Mouse (Mus musculus) embryonic facial prominence, embryonic 10.5 days (tissue): ENCODE measurements around the gene Txndc17. TPM values are rescaled to one million over a fixed set of nuclear protein-coding genes. Genes with fewer than 3 reads are reported as not detected.

Experiments
- DNase-seq: peaks from one replicate; pipeline ENCODE4 v3.0.0-alpha.2; 2017; ENCODE audit warnings: low spot score
- H3K27ac ChIP-seq: fragments of 300-500 bp; sonication (generic); replicated peaks from 2 replicates; pipeline ENCODE4 v1.5.1; 2016; ENCODE audit warnings: mild to moderate bottlenecking
- H3K27me3 ChIP-seq: fragments of 300-500 bp; sonication (generic); replicated peaks from 2 replicates; pipeline ENCODE4 v1.6.1; 2016; ENCODE audit warnings: low read depth, mild to moderate bottlenecking; ENCODE audit not compliant: poor library complexity, severe bottlenecking
- H3K36me3 ChIP-seq: fragments of 300-500 bp; sonication (generic); replicated peaks from 2 replicates; pipeline ENCODE4 v1.6.1; 2016; ENCODE audit warnings: mild to moderate bottlenecking, moderate library complexity
- H3K4me1 ChIP-seq: fragments of 300-500 bp; sonication (generic); 2 replicates; pipeline ENCODE4 v1.6.1; 2016
- H3K4me3 ChIP-seq: fragments of 300-500 bp; sonication (generic); 2 replicates; pipeline ENCODE4 v1.5.1; 2016; ENCODE audit warnings: mild to moderate bottlenecking, moderate library complexity
- H3K9me3 ChIP-seq: fragments of 300-500 bp; sonication (generic); 2 replicates; pipeline ENCODE4 v1.6.1; 2016; ENCODE audit warnings: mild to moderate bottlenecking
- WGBS: fragments of 180-500 bp; shearing (Covaris S2); methylation state at CpG from one replicate; pipeline ENCODE4 v1.1.7; 2016; 5-methylcytosine and 5-hydroxymethylcytosine counted together
- polyA plus RNA-seq: library from polyadenylated mRNA; unstranded; fragments of >200 nt; fragmentation: Nextera tagmentation; extraction: Ambion mirVana; gene quantifications from 2 replicates; pipeline ENCODE4 v1.2.1, GENCODE M21; 2016

The Txndc17 gene
- polyA plus RNA-seq, 1 experiment from 2014 or later = 180 TPM

GRCm38 (mm10) chr11:72196506-72196905 is 10.8 kb upstream of the Txndc17 start:
- Histone ChIP-seq H3K27me3 (no peaks in the 10 kb centered on the region), H3K4me3 (no peak overlapping the region), H3K36me3 (peaks cover 76% of the 10 kb centered on the region), H3K27ac (no peak overlapping the region), H3K9me3 (no peaks in the 10 kb centered on the region), H3K4me1 (no peaks in the 10 kb centered on the region)
- 89% methylated on average over 8 of the region's 8 CpGs for WGBS
- DNase-seq = no peak

- 82% methylated on average over 1 of the region's 1 CpGs for WGBS
- Histone ChIP-seq H3K36me3 (peaks cover 35% of the 10 kb centered on the region), H3K27ac (no peak overlapping the region), H3K4me3 (no peak overlapping the region), H3K4me1 (peaks cover 37% of the 10 kb centered on the region), H3K27me3 (no peaks in the 10 kb centered on the region), H3K9me3 (no peaks in the 10 kb centered on the region)
- DNase-seq = no peak
Observed at GRCm38 (mm10) chr11:72203440-72203839, 3.9 kb upstream of the Txndc17 start.

DNA sequence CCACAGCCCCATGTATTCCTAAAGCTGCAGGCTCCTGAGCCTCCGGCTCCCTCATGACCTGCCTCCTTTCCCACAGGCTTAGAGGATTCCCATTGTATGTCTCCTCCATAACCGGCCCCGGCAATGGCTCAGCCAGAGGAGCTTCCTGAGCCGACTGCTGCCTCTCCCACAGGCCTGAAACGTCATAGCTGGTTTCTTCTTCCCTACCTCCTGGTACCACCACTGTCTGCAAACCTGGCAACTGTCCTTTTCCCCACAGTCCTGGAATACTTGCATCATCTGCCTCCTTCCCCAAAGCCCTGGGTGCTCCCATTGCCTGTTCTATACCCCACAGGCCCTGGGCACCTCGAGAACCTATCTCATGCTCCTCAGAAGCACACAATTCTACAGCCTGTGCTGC is 2.1 kb upstream of the Txndc17 start:
- Histone ChIP-seq H3K27me3 (no peaks in the 10 kb centered on the region), H3K4me3 (peak overlapping the region; percentile 87), H3K4me1 (peaks cover 37% of the 10 kb centered on the region), H3K27ac (no peak overlapping the region), H3K9me3 (no peaks in the 10 kb centered on the region), H3K36me3 (peaks cover 40% of the 10 kb centered on the region)
- WGBS = 83% methylated on average over 6 of the region's 6 CpGs
- DNase-seq = no peak

DNA sequence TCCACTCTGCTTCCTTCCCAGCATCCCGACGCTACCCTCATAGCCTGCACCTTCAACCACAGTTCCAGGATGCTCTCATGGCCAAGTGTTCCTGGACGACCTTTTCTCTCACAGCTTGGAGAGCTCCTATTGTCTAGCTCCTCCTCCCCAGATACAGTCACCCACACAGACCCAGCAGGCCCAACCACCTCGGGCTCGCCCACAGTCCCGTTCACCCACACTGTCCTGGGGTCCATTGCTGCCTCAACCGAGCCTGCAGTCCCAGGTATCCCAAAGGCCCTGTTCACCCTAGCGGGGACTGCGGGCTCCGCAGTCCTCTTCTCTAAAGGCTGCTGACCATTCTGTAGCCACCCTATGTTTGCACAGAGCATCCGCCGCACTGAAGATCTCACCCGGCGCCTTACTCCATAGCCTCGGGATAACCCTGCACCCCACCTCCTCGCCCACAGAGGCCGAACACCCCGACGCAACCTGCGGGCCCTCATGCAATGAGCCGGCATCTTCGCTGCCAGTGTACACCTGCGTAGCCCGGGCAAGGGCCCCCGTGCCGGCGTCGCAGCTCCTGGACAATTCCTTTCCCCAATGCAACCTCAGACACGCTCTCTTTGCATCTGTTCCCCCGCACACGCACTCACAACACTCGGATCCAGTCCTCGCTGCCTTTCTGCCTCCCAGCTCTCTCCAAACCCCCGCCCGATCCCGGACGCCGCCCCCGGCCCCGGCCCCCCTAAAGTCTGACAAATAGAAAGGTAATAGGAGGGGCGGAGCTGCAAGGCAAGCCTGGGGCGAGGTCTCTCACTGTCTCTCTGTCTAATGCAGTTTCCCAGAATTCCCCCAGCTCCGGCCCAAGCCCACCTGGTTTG is 775 bp upstream of the Txndc17 start, which contains the start of gene Gm43951:
Gm43951 (minus strand) TSS at position 500 of the 863 bp plus-strand sequence.
- WGBS = 1% methylated on average over 43 of the region's 43 CpGs
- H3K4me1 ChIP-seq = peaks cover 37% of the 10 kb centered on the region
- DNase-seq = peak; percentile 58
- H3K9me3 ChIP-seq = no peaks in the 10 kb centered on the region
- no peaks in the 10 kb centered on the region for H3K27me3 ChIP-seq
- peak within 1 kb of the TSS; percentile 86 for H3K27ac ChIP-seq
- H3K36me3 ChIP-seq = peaks cover 47% of the 10 kb centered on the region
- H3K4me3 ChIP-seq = peak within 1 kb of the TSS; percentile 87

GRCm38 (mm10) chr11:72207834-72208377 is 559 bp downstream of the Txndc17 start:
- H3K4me3 ChIP-seq = peak overlapping the region; percentile 87
- peaks cover 49% of the 10 kb centered on the region for H3K36me3 ChIP-seq
- peak overlapping the region; percentile 86 for H3K27ac ChIP-seq
- WGBS = 21% methylated on average over 17 of the region's 17 CpGs
- H3K27me3 ChIP-seq = no peaks in the 10 kb centered on the region
- no peaks in the 10 kb centered on the region for H3K9me3 ChIP-seq
- H3K4me1 ChIP-seq = peaks cover 37% of the 10 kb centered on the region
- no peak for DNase-seq

- H3K36me3 ChIP-seq = peaks cover 33% of the 10 kb centered on the region
- peaks cover 16% of the 10 kb centered on the region for H3K4me1 ChIP-seq
- WGBS = 1% methylated on average over 51 of the region's 51 CpGs
- peak; percentile 99 for DNase-seq
- H3K9me3 ChIP-seq = no peaks in the 10 kb centered on the region
- peak overlapping the region; percentile 82 for H3K4me3 ChIP-seq
- no peaks in the 10 kb centered on the region for H3K27me3 ChIP-seq
- peak overlapping the region; percentile 83 for H3K27ac ChIP-seq
Observed at GRCm38 (mm10) chr11:72214591-72215409, 7.5 kb downstream of the Txndc17 start.

GRCm38 (mm10) chr11:72215410-72215797 is 8.1 kb downstream of the Txndc17 start, which contains the start of gene Med31:
Gene Med31, minus strand, starts transcription at chr11:72215592.
- 6% methylated on average over 29 of the region's 29 CpGs for WGBS
- H3K27ac ChIP-seq = peak within 1 kb of the TSS; percentile 83

DNA sequence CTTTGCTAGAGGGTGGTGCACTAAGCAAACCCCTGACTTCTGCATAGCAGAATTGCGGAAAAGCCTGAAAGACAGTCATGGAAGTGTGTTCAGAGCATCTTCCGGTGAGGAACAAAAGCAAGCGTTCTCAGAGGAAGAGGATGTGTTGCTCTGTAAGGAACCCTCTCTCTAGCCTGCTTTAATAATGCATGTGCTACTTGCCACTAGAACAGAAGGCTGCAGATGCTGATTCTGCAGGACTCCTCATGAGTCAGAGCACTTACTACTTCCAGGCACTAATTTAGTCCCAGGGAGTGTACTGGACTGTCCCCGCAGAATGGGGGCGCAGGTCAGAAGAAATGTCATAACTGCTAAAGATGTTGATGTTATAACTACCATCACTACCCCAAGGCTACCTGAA is 9.8 kb downstream of the Txndc17 start:
- Histone ChIP-seq H3K9me3 (no peaks in the 10 kb centered on the region), H3K4me3 (no peak overlapping the region), H3K27me3 (no peaks in the 10 kb centered on the region), H3K36me3 (peaks cover 10% of the 10 kb centered on the region), H3K4me1 (peaks cover 16% of the 10 kb centered on the region), H3K27ac (no peak overlapping the region)
- 84% methylated on average over 5 of the region's 5 CpGs for WGBS
- DNase-seq = no peak

More at GRCm38 (mm10) chr11:72215410-72215797, 8.1 kb downstream of the Txndc17 start, which contains the start of gene Med31:
- Histone ChIP-seq H3K9me3 (no peaks in the 10 kb centered on the region), H3K27me3 (no peaks in the 10 kb centered on the region), H3K36me3 (peaks cover 27% of the 10 kb centered on the region), H3K4me1 (peaks cover 16% of the 10 kb centered on the region), H3K4me3 (peak within 1 kb of the TSS; percentile 82)
- no peak for DNase-seq

DNA sequence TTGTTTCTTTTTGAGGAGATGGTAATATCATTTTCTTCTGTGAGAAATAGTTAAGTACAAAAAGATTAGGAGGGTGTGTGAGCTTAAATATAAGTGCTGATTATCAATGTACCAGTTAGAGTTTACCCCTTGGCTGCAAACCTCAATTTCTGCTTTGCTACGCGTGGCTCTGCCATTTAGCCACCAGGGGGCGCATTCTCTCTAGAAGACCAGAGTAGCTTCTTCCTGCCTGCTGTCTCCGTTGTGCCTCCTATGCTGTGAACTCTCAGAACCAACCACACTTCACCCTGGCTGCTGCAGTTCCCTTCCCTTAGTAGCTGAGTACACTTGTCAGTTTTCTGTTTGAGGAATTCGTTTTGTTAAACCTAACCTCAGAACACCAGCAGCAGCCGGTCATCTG is 13.9 kb downstream of the Txndc17 start:
- no peaks in the 10 kb centered on the region for H3K9me3 ChIP-seq
- 15% methylated on average over 6 of the region's 6 CpGs for WGBS
- H3K27me3 ChIP-seq = no peaks in the 10 kb centered on the region
- DNase-seq = peak; percentile 77
- peaks cover 3% of the 10 kb centered on the region; the same call in 1 of the 2 replicates for H3K36me3 ChIP-seq
- H3K27ac ChIP-seq = no peak overlapping the region
- no peak overlapping the region for H3K4me3 ChIP-seq
- H3K4me1 ChIP-seq = peaks cover 7% of the 10 kb centered on the region

DNA sequence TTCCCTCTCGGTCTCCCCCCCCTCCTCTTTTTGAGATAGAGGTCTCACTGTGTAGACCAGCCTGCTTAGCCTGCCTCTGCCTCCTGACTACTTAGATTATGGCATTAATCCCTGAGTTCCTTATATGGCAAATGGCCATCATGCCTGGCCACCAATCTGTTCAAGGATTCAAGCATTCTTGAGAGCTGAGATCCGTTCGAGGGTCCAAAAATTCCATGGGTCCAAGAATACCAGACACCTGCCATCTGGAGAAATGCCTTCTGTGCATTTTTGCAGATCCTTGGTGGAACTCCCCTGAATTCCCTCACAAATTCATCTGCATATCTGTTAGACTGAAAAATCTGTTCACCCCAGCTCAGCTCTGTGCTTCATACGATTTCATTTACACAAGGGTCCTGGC is 16.1 kb downstream of the Txndc17 start:
- H3K27me3 ChIP-seq = peaks cover 1% of the 10 kb centered on the region; the same call in 1 of the 2 replicates
- WGBS = 85% methylated on average over 4 of the region's 4 CpGs
- H3K9me3 ChIP-seq = no peaks in the 10 kb centered on the region
- H3K4me3 ChIP-seq = no peak overlapping the region
- no peak for DNase-seq
- peaks cover 8% of the 10 kb centered on the region for H3K4me1 ChIP-seq
- H3K36me3 ChIP-seq = peaks cover 3% of the 10 kb centered on the region; the same call in 1 of the 2 replicates
- H3K27ac ChIP-seq = no peak overlapping the region

DNA sequence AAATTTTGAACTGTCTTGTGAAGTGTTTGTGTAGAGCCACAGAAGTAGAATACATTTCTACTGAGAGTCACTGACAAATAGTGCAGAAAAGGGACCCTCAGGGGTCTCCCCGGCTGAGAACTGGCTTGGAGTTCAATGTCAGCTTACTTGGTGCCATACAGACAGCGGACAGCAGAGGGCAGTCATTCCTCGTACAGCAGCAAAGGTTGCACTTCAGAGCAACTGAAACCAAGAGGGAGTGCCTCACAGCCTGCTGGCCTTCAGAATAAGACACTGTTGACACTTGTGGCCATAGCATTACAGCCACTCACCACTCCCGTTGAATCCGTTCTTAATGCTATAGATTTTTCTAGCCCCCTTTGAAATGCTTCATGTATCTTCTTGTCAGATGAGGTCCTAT is 17.5 kb downstream of the Txndc17 start:
- WGBS = 17% methylated on average over 5 of the region's 5 CpGs
- H3K9me3 ChIP-seq = no peaks in the 10 kb centered on the region
- peaks cover 8% of the 10 kb centered on the region for H3K4me1 ChIP-seq
- H3K27me3 ChIP-seq = peaks cover 4% of the 10 kb centered on the region; the same call in 1 of the 2 replicates
- DNase-seq = peak; percentile 72
- no peak overlapping the region for H3K4me3 ChIP-seq
- no peaks in the 10 kb centered on the region for H3K36me3 ChIP-seq
- no peak overlapping the region for H3K27ac ChIP-seq
